22 mouse cellular contexts compared by ENCODE assay signal in the genomic region with DNA sequence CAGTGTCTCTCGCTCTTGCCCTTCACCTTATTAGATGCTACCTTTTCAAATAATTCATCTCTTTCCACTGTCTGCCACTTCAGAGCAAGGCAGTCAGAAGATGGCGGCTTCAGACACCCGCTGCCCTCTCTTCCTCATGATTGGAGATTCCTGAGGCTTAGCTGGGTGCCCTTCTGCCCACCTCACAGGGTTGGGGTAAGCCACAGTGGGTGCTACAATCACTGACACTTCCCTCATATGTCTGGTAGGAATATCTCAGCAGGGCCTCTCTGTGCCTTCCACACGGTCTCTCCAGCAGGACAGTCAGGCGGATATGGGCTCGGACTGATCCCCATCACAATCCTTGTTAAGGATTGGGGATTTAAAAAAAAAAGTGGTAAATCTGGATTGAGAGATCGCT. TPM values are rescaled to one million over a fixed set of nuclear protein-coding genes. Genes with fewer than 3 reads are reported as not detected.
"Had no signal": no experiment of that assay in that cellular context is flagged by ENCODE, and none has a peak within 500 bp of the region (broad histone marks: within the 10 kb centered on the region; RNA-seq: fewer than 3 reads in every experiment).

No protein-coding gene starts in this region.

- ATAC-seq: liver, embryonic 12.5 days; lung, postnatal 0 days had no signal

- H3K36me3 ChIP-seq: liver, embryonic 12.5 days; lung, embryonic 15.5 days; midbrain, embryonic 12.5 days; neural tube, embryonic 13.5 days; stomach, embryonic 15.5 days had no signal

- H3K27me3 ChIP-seq: liver, embryonic 12.5 days; lung, embryonic 15.5 days; megakaryocyte, embryonic 14.5 days; midbrain, embryonic 12.5 days; neural tube, embryonic 13.5 days; stomach, embryonic 15.5 days had no signal

- H3K4me2 ChIP-seq: liver, embryonic 12.5 days; lung, embryonic 15.5 days; midbrain, embryonic 12.5 days; neural tube, embryonic 13.5 days; stomach, embryonic 15.5 days had no signal

- H3K27ac ChIP-seq: liver, embryonic 12.5 days; liver, embryonic 14.5 days; lung, embryonic 15.5 days; macrophage; midbrain, embryonic 12.5 days; neural tube, embryonic 13.5 days; stomach, embryonic 15.5 days had no signal

- H3K4me3 ChIP-seq: liver, embryonic 12.5 days; lung, embryonic 15.5 days; midbrain, embryonic 12.5 days; neural tube, embryonic 13.5 days; stomach, embryonic 15.5 days had no signal

- H3K9ac ChIP-seq: liver, embryonic 12.5 days; liver, embryonic 14.5 days; lung, embryonic 15.5 days; midbrain, embryonic 12.5 days; neural tube, embryonic 13.5 days; stomach, embryonic 15.5 days had no signal

- H3K4me1 ChIP-seq: liver, embryonic 12.5 days; lung, embryonic 15.5 days; megakaryocyte, embryonic 14.5 days; stomach, embryonic 15.5 days had no signal

- DNase-seq: lung, adult 2 months; lung, postnatal 14 days; lung, postnatal 36 days; midbrain, embryonic 14.5 days; right cerebral cortex, postnatal 14 days; thymus, adult 18-20 months; thymus, postnatal 14 days; thymus, postnatal 36 days had no signal

- H3K9me3 ChIP-seq: liver, embryonic 12.5 days; lung, embryonic 15.5 days; midbrain, embryonic 12.5 days; neural tube, embryonic 13.5 days; stomach, embryonic 15.5 days had no signal

RNA-seq across cellular contexts. Expression of a gene that starts 53.2 kb away (rescaled TPM):
- polyA plus RNA-seq: liver, embryonic 12.5 days; liver, embryonic 14.5 days; liver, embryonic 16.5 days; lung, adult 2 months; lung, embryonic 15.5 days; lung, postnatal 0 days; macrophage; midbrain, embryonic 12.5 days; midbrain, embryonic 14.5 days; midbrain, postnatal 0 days; neural tube, embryonic 11.5 days; neural tube, embryonic 13.5 days; spleen, adult 2 months; stomach, embryonic 15.5 days; thymus, postnatal 0 days had no signal
